Mouse (Mus musculus): Measurements from ENCODE around the gene Pum3.

DNA sequence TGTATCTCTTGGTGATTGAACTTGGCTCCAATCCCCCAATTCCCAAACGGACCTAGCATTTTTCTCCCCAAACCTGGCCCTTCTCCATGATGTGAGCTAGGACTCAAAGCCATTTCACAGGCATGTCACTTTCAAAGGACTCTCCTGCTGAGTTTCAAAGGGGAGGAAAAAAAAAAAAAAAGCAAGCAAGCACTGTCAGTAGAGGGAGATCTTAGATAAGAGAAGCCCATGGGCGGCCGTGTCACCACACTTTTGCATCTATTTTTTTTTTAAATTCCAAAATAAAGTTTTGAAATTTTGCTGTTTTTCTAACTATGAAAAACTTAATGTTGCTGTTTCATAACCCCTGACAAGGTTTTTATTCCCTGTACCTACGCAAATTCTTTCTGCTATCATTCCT is 33.0 kb upstream of the Pum3 start:
- TF ChIP-seq POLR2A (IDR thresholded peaks at IDR 0.05; ENCODE audit: low read depth, low read length) (no peak), CTCF (conservative IDR thresholded peaks at IDR 0.05; ENCODE audit: insufficient read depth, insufficient read length, low read depth, low read length) (no peak)
